Mouse (Mus musculus) MEL (cell line): ENCODE data around the gene Whrn.

Experiments
- CTCF ChIP-seq, 3 experiments: IDR thresholded peaks in 2 of 3; conservative IDR thresholded peaks in 1 of 3; 2 replicates each; pipeline ENCODE4 v1.5.1; 2011 to 2012; ENCODE audit warnings: low read length in 3 of 3, low read depth in 2 of 3, mild to moderate bottlenecking in 2 of 3, improper control_type of control experiment in 1 of 3, inconsistent platforms in 1 of 3, mixed read lengths in 1 of 3, moderate library complexity in 1 of 3; ENCODE audit not compliant: control insufficient read depth in 1 of 3, insufficient read depth in 1 of 3, poor library complexity in 1 of 3, severe bottlenecking in 1 of 3
- E2F4 ChIP-seq: IDR thresholded peaks from 2 replicates; pipeline ENCODE4 v1.6.1; 2011; ENCODE audit warnings: low read depth, low read length, improper control_type of control experiment, borderline replicate concordance
- ETS1 ChIP-seq: IDR thresholded peaks from 2 replicates; pipeline ENCODE4 v1.6.1; 2012; ENCODE audit warnings: low read depth, mild to moderate bottlenecking, inconsistent platforms, low read length, improper control_type of control experiment, moderate library complexity
- GABPA ChIP-seq: IDR thresholded peaks from 2 replicates; pipeline ENCODE4 v1.6.1; 2012; ENCODE audit warnings: low read depth, mild to moderate bottlenecking, inconsistent platforms, low read length, improper control_type of control experiment, moderate library complexity
- JUND ChIP-seq: IDR thresholded peaks from 2 replicates; pipeline ENCODE4 v1.6.1; 2011; ENCODE audit warnings: low read depth, mild to moderate bottlenecking, improper control_type of control experiment, low read length
- MAFK ChIP-seq: IDR thresholded peaks from 2 replicates; pipeline ENCODE4 v1.6.1; 2011; ENCODE audit warnings: low read depth, mild to moderate bottlenecking, low read length, improper control_type of control experiment, borderline replicate concordance
- NELFE ChIP-seq: IDR thresholded peaks from 2 replicates; pipeline ENCODE4 v1.6.1; 2011; ENCODE audit warnings: low read depth, low read length, improper control_type of control experiment
- NRF1 ChIP-seq: IDR thresholded peaks from 2 replicates; pipeline ENCODE4 v1.6.1; 2014; ENCODE audit warnings: low read depth, mild to moderate bottlenecking, inconsistent platforms, low read length, improper control_type of control experiment, moderate library complexity; ENCODE audit not compliant: poor library complexity, insufficient read depth, severe bottlenecking
- POLR2A ChIP-seq, 2 experiments: IDR thresholded peaks; 2 replicates each; pipeline ENCODE4 v1.6.1; 2011 to 2012; ENCODE audit warnings: low read length in 2 of 2, mild to moderate bottlenecking in 2 of 2, control low read depth in 1 of 2, improper control_type of control experiment in 1 of 2, low read depth in 1 of 2, moderate library complexity in 1 of 2; ENCODE audit not compliant: control insufficient read depth in 1 of 2, insufficient read depth in 1 of 2, poor library complexity in 1 of 2
- POLR2AphosphoS2 ChIP-seq: IDR thresholded peaks from 2 replicates; pipeline ENCODE4 v1.6.1; 2011; ENCODE audit warnings: low read length, improper control_type of control experiment
- RCOR1 ChIP-seq: IDR thresholded peaks from 2 replicates; pipeline ENCODE4 v1.6.1; 2012; ENCODE audit warnings: low read depth, mild to moderate bottlenecking, inconsistent platforms, low read length, improper control_type of control experiment
- TCF12 ChIP-seq: IDR thresholded peaks from 2 replicates; pipeline ENCODE4 v1.6.1; 2014; ENCODE audit warnings: low read depth, mild to moderate bottlenecking, inconsistent platforms, low read length, improper control_type of control experiment, moderate library complexity
- USF2 ChIP-seq, 2 experiments: IDR thresholded peaks; 2 replicates each; pipeline ENCODE4 v1.6.1; 2011 to 2012; ENCODE audit warnings: improper control_type of control experiment in 2 of 2, low read length in 2 of 2, borderline replicate concordance in 1 of 2, inconsistent platforms in 1 of 2, low read depth in 1 of 2, mild to moderate bottlenecking in 1 of 2; ENCODE audit not compliant: insufficient read depth in 1 of 2

- TF ChIP-seq CTCF (IDR thresholded peaks at IDR 0.05 in 2 of 3, conservative IDR thresholded peaks at IDR 0.05 in 1 of 3; ENCODE audit: control insufficient read depth in 1 of 3, insufficient read depth in 1 of 3, low read depth in 2 of 3, low read length in 3 of 3, poor library complexity in 1 of 3, severe bottlenecking in 1 of 3), result no peak
- TF ChIP-seq ETS1, result no peak
- no peak for TF ChIP-seq NELFE
- no peak for TF ChIP-seq POLR2A (IDR thresholded peaks at IDR 0.05; ENCODE audit: control insufficient read depth in 1 of 2, insufficient read depth in 1 of 2, low read depth in 1 of 2, low read length in 2 of 2, poor library complexity in 1 of 2)
- no peak for TF ChIP-seq USF2 (IDR thresholded peaks at IDR 0.05; ENCODE audit: borderline replicate concordance in 1 of 2, insufficient read depth in 1 of 2, low read depth in 1 of 2, low read length in 2 of 2)
- TF ChIP-seq JUND, result no peak
- TF ChIP-seq E2F4, result no peak
- TF ChIP-seq GABPA, result no peak
- no peak for TF ChIP-seq TCF12
- TF ChIP-seq POLR2AphosphoS2, result no peak
- TF ChIP-seq NRF1, result no peak
- no peak for TF ChIP-seq MAFK
- TF ChIP-seq RCOR1, result no peak
Observed at GRCm38 (mm10) chr4:63483741-63484140, 12.1 kb downstream of the Whrn start.
